Mouse (Mus musculus) kidney, adult 2 months (tissue): ENCODE data around the gene Myo18b.

Experiments
- CTCF ChIP-seq: fragments of 200-500 bp; conservative IDR thresholded peaks from 2 replicates; pipeline ENCODE4 v1.5.1; 2011; ENCODE audit warnings: low read depth, mild to moderate bottlenecking, control low read depth, low read length, moderate library complexity, mixed read lengths; ENCODE audit not compliant: insufficient read depth, insufficient read length
- POLR2A ChIP-seq: fragments of 200-500 bp; IDR thresholded peaks from one replicate; pipeline ENCODE4 v1.6.1; 2011; ENCODE audit warnings: low read depth, low read length, control low read depth

- TF ChIP-seq CTCF (no peak), POLR2A (no peak)
Measured at GRCm38 (mm10) chr5:112776781-112777405, 119.3 kb downstream of the Myo18b start.
